Mouse (Mus musculus) neural tube, embryonic 13.5 days (tissue): ENCODE measurements around the gene Iqgap1. TPM values are rescaled to one million over a fixed set of nuclear protein-coding genes. Genes with fewer than 3 reads are reported as not detected.

Source experiments
- ATAC-seq: fragments of 200-750 bp; cut with Nextera tagmentation; 2 replicates; pipeline ENCODE4 v1.8.0; 2017; ENCODE audit warnings: low read depth, mild to moderate bottlenecking, moderate TSS enrichment, moderate library complexity
- H3K27ac ChIP-seq: fragments of 300-500 bp; sonication (generic); replicated peaks from 2 replicates; pipeline ENCODE4 v1.5.1; 2015; ENCODE audit warnings: moderate library complexity, mild to moderate bottlenecking, inconsistent platforms
- H3K27me3 ChIP-seq: fragments of 300-500 bp; sonication (generic); 2 replicates; pipeline ENCODE4 v1.6.1; 2015; ENCODE audit warnings: mild to moderate bottlenecking, inconsistent platforms
- H3K36me3 ChIP-seq: fragments of 300-500 bp; sonication (generic); 2 replicates; pipeline ENCODE4 v1.6.1; 2015; ENCODE audit warnings: mild to moderate bottlenecking, inconsistent platforms
- H3K4me1 ChIP-seq: fragments of 300-500 bp; sonication (generic); replicated peaks from 2 replicates; pipeline ENCODE4 v1.6.1; 2015; ENCODE audit warnings: inconsistent platforms
- H3K4me2 ChIP-seq: fragments of 300-500 bp; sonication (generic); 2 replicates; pipeline ENCODE4 v1.6.1; 2015; ENCODE audit warnings: inconsistent platforms, mild to moderate bottlenecking, moderate library complexity
- H3K4me3 ChIP-seq: fragments of 300-500 bp; sonication (generic); 2 replicates; pipeline ENCODE4 v1.5.1; 2015; ENCODE audit warnings: mild to moderate bottlenecking, inconsistent platforms
- H3K9ac ChIP-seq: fragments of 300-500 bp; sonication (generic); 2 replicates; pipeline ENCODE4 v1.6.1; 2015; ENCODE audit warnings: moderate library complexity, mild to moderate bottlenecking, inconsistent platforms
- H3K9me3 ChIP-seq: fragments of 300-500 bp; sonication (generic); 2 replicates; pipeline ENCODE4 v1.6.1; 2016; ENCODE audit warnings: inconsistent platforms
- WGBS: fragments of 180-500 bp; shearing (Covaris S2); methylation state at CpG from one replicate; pipeline ENCODE4 v1.1.7; 2015; 5-methylcytosine and 5-hydroxymethylcytosine counted together
- polyA plus RNA-seq: library from polyadenylated mRNA; unstranded; fragments of >200 nt; fragmentation: Nextera tagmentation; extraction: Ambion mirVana; gene quantifications from 2 replicates; pipeline ENCODE4 v1.2.1, GENCODE M21; 2015

Iqgap1 gene
- polyA plus RNA-seq, 1 experiment from 2014 or later = 19.7 TPM

DNA sequence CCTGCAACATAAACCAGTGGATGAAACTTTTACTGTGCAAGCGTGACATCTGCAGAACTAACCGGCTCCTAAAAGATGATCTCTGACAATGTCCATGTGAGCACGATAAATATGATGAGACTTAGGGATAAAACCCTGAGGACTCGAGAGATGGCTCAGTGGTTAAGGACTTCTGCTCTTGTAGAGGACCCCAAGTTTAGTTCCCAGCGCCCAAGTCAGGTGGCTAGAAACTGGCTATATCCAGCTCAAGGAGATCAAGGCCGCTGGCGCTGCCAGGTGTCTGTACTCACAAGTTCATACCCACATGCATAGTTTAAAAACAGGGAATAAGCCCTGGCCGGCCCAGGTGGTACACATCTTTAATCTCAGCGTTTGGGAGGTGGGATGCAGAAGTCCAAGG lies 133.3 kb downstream of the Iqgap1 start:
- H3K27ac ChIP-seq = no peak overlapping the region
- no peak for ATAC-seq
- H3K27me3 ChIP-seq = no peaks in the 10 kb centered on the region
- H3K4me2 ChIP-seq = no peak overlapping the region
- H3K9ac ChIP-seq = no peak overlapping the region
- 92% methylated on average over 9 of the region's 9 CpGs for WGBS
- no peak overlapping the region for H3K4me3 ChIP-seq
- H3K9me3 ChIP-seq = no peaks in the 10 kb centered on the region
- H3K36me3 ChIP-seq = no peaks in the 10 kb centered on the region
- peaks cover 13% of the 10 kb centered on the region for H3K4me1 ChIP-seq

DNA sequence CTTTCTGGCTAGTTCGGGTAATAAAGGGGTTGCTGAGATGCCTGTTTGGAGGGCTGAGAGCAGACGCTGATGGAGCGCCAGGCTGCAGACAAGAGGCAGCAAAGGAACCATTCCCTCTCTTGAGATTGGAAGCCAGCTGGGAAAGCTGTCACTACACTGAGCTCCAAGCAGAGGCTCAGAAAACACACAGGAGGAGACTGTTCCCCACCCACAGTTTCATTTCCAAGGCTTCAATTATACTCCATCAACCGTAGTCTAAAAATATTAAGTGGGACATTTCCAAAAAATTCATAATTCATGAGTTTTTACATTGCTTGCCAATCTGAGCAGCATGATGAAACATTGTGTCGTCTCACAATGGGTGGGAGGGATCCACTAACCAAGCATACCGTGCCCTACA lies 134.6 kb downstream of the Iqgap1 start:
- H3K27ac ChIP-seq = no peak overlapping the region
- ATAC-seq = no peak
- H3K27me3 ChIP-seq = no peaks in the 10 kb centered on the region
- H3K4me1 ChIP-seq = peaks cover 23% of the 10 kb centered on the region
- 62% methylated on average over 6 of the region's 6 CpGs for WGBS
- H3K9me3 ChIP-seq = no peaks in the 10 kb centered on the region
- H3K4me3 ChIP-seq = no peak overlapping the region
- H3K36me3 ChIP-seq = no peaks in the 10 kb centered on the region
- H3K4me2 ChIP-seq = no peak overlapping the region
- H3K9ac ChIP-seq = no peak overlapping the region

DNA sequence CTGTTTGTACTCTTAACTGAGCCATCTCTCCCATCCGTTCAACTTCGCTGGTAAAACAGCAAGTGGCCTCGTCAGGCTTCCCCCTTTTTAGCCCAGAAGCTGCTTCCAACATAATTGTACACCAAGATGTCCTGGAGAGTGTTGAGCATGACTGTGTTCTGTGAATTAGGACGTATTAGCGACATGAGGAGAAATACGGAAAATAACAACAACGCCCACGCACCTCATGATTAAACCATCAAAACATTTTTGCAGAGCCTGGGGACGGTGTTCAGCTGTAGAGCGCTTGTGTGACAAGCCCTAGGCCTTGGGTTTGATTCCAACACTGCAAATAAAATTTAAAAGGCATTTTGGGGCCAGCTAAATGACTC lies 136.6 kb downstream of the Iqgap1 start:
- 21% methylated on average over 10 of the region's 10 CpGs for WGBS
- ATAC-seq = no peak

DNA sequence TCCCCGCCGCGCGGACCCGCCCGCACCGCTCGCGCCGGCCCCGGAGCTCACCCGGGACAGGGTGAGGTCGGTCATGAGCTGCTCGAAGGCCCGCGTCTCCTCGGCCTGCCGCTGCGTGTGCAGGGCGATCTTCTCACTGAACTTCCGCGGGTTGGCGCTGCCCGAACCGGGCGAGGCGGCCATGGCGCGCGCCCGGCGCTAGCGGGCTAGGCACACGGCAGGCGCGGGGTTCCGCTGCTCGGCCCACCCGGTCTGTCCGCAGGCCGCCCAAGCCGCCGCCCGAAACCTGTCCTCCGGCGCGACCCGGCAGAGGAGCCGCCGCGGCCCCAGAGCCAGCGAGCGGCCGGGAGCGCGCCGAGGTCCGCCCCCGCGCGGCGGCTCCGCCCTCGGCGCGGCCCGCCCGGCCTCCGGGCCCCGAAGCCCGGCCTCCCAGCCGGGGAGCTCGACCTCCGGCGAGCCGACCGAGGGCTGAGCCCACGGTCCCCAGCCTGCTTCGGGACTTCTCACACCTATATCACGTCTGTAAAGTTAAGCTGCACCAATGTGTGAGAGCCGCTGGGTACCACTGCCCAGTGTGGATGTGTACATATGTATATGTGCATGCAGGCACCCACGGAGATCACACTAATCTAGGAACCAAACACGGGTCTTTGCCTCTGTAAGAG lies 137.1 kb downstream of the Iqgap1 start, which contains the start of gene Crtc3:
Gene Crtc3 (minus strand): TSS at position 322 of the 665 bp plus-strand sequence.
- H3K9ac ChIP-seq = peak within 1 kb of the TSS; percentile 98
- 1% methylated on average over 71 of the region's 83 CpGs for WGBS
- H3K36me3 ChIP-seq = no peaks in the 10 kb centered on the region
- peak within 1 kb of the TSS; percentile 67 for H3K4me2 ChIP-seq
- peak within 1 kb of the TSS; percentile 96 for H3K27ac ChIP-seq
- peak within 1 kb of the TSS; percentile 84 for H3K4me3 ChIP-seq
- no peaks in the 10 kb centered on the region for H3K9me3 ChIP-seq
- peak; percentile 84 for ATAC-seq
- peaks cover 29% of the 10 kb centered on the region for H3K4me1 ChIP-seq
- no peaks in the 10 kb centered on the region for H3K27me3 ChIP-seq

More for the DNA sequence above, 136.6 kb downstream of the Iqgap1 start:
- Histone ChIP-seq H3K27me3 (no peaks in the 10 kb centered on the region), H3K4me1 (peaks cover 29% of the 10 kb centered on the region), H3K4me2 (peak overlapping the region; percentile 67), H3K27ac (peak overlapping the region; percentile 96), H3K36me3 (no peaks in the 10 kb centered on the region), H3K9me3 (no peaks in the 10 kb centered on the region), H3K9ac (peak overlapping the region; percentile 98), H3K4me3 (peak overlapping the region; percentile 84)

DNA sequence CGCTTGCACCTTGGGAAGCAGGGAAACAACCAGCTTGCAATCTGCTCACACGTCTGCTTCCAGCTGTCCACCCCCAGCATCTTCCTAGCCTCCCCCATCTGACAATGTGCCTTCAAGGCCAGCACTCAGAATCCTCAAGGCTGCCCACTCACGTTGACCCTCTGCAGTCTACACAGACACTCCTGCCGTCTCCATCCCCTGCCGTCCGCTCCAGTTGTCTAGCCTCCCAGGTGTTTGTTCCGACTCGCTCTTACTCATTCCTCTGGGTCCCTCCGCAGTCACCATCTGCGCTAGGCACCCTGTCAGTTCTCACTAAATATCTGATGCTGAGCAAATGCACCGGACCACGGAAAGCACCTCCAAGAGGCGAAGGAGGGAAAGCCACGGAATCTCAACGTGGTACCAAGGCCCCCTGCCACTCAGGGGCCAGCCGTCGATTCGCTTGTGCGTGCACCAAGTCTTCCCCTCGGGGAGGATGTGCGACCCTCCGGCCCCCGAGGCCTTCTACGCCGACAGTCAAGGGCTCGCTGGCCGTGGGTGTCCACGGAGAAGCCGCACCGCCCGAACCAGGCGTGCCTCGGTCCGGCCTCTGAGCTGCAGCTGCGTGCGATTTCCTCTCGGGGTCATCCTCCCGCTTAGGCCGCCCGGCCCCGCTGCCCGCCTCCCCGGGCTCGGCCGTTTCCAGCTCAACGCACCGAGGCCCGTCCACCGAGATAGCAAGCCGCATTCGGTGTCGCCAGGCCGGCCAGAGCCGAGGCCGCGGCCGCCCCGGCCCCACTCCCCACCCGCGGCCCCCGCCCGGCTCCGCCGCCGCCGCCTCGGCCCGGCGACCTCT lies 137.8 kb downstream of the Iqgap1 start:
- Histone ChIP-seq H3K9ac (peak overlapping the region; percentile 98), H3K4me2 (peak overlapping the region; percentile 67), H3K36me3 (no peaks in the 10 kb centered on the region), H3K4me3 (peak overlapping the region; percentile 84), H3K4me1 (peaks cover 30% of the 10 kb centered on the region), H3K27ac (peak overlapping the region; percentile 96), H3K27me3 (no peaks in the 10 kb centered on the region), H3K9me3 (no peaks in the 10 kb centered on the region)
- peak; percentile 61 for ATAC-seq
- WGBS = 2% methylated on average over 50 of the region's 69 CpGs

- ATAC-seq = no peak
- H3K4me1 ChIP-seq = peaks cover 36% of the 10 kb centered on the region
- H3K27me3 ChIP-seq = no peaks in the 10 kb centered on the region
- WGBS = 90% methylated on average over 5 of the region's 5 CpGs
- H3K4me3 ChIP-seq = no peak overlapping the region
- H3K4me2 ChIP-seq = no peak overlapping the region
- H3K27ac ChIP-seq = no peak overlapping the region
- no peaks in the 10 kb centered on the region for H3K9me3 ChIP-seq
- no peak overlapping the region for H3K9ac ChIP-seq
- H3K36me3 ChIP-seq = no peaks in the 10 kb centered on the region
These were observed 140.1 kb downstream of the Iqgap1 start for GRCm38 (mm10) chr7:80685639-80686038.

DNA sequence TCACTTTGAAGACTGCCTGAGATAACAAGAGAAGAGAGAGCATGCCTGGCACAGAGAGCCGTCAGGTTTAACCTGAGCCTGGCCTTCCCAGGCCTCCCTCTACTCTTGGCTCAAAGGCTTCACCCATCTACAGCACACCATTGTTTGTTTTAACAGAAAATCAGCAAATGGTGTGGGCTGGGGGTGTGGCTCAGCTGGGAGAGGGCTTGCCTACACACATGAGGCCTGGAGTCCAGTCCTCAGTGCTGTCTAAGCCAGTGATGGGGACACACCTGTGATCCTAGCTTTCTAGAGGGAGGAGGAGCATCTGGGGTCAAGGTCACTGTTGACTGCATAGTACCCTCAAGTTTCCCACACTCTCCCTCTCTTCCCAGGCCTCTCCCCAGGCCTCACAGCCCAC lies 143.1 kb downstream of the Iqgap1 start:
- Histone ChIP-seq H3K4me1 (peaks cover 32% of the 10 kb centered on the region), H3K4me2 (no peak overlapping the region), H3K4me3 (no peak overlapping the region), H3K36me3 (no peaks in the 10 kb centered on the region), H3K27me3 (no peaks in the 10 kb centered on the region), H3K9ac (no peak overlapping the region), H3K9me3 (no peaks in the 10 kb centered on the region), H3K27ac (no peak overlapping the region)
- no peak for ATAC-seq
- WGBS = 75% methylated on average over 1 of the region's 1 CpGs

DNA sequence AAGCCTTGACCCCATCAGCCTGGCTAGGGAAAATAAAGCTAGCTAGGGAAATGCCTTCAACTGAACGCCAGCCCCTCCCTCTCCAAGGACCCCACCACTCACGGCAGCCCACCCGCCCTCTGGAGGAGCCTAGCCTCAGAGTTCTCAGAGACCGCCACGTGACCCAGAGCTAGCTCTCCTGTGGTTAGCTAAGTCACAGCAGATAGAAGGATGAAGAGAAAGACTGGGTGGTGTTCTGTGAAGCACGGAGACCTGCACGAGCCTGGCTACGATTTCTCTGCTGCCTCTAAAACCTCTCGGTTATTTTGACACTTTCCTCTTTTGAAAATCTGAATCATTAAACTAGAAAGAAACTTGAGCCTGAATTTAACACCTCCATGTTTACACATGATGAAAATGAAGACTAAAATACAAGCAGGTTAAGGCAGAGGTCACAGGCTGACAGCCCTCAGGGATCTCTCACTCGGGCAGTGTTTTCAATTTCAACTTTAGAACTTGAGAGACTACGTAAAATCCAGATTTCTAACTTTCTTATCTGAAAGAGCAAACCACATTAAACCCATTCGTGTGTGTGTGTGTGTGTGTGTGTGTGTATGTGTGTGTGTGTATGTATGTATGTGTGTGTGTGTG lies 145.4 kb downstream of the Iqgap1 start:
- Histone ChIP-seq H3K27me3 (no peaks in the 10 kb centered on the region), H3K4me2 (no peak overlapping the region), H3K9ac (no peak overlapping the region), H3K27ac (peak overlapping the region; percentile 10; the same call in 1 of the 2 replicates), H3K9me3 (no peaks in the 10 kb centered on the region), H3K4me3 (no peak overlapping the region), H3K36me3 (no peaks in the 10 kb centered on the region), H3K4me1 (peaks cover 14% of the 10 kb centered on the region)
- 27% methylated on average over 12 of the region's 12 CpGs for WGBS
- ATAC-seq = no peak

DNA sequence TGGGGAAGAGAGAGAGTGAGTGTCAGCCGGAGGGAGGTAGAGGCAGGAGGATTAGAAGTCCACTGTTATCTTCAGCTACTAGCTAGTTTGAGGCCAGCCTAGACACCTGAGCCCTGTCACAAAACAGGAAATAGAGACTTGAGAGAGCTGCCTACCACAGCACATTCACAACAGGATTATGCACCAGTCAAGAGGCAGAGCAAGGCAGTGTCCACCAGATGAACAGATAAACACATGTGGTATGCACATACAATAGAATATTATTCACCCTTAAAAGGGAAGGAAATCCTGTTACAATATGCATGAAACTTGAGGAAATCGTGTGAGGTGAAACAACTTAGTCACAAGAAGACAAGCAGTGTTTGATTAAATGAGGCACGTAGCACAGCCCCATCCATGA lies 153.5 kb downstream of the Iqgap1 start:
- Histone ChIP-seq H3K4me2 (no peak overlapping the region), H3K27ac (no peak overlapping the region), H3K9ac (no peak overlapping the region), H3K4me3 (no peak overlapping the region), H3K4me1 (peaks cover 5% of the 10 kb centered on the region; the same call in 1 of the 2 replicates), H3K9me3 (no peaks in the 10 kb centered on the region), H3K36me3 (no peaks in the 10 kb centered on the region), H3K27me3 (no peaks in the 10 kb centered on the region)
- ATAC-seq = no peak
- WGBS = 81% methylated on average over 3 of the region's 3 CpGs

DNA sequence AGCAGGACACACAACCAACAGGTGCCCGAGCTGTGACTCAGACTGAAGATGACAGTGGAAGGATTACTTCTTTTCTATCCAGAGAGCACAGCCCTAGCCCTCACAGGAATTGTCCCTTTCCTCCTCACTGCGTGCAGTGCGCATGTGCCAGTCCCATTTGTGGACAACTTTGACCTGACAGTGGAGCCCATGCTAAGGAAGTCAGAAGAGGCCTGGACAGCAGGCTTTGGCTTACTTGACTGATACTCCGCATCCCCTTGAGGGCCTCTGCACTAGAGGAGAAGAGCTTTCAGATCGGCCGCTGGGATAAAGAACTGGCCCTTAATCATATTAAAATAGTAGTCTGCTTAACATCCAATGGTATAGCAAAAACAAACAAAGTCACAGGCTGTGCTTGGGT lies 154.9 kb downstream of the Iqgap1 start:
- peaks cover 8% of the 10 kb centered on the region; the same call in 1 of the 2 replicates for H3K4me1 ChIP-seq
- H3K9me3 ChIP-seq = no peaks in the 10 kb centered on the region
- H3K4me3 ChIP-seq = no peak overlapping the region
- ATAC-seq = no peak
- H3K9ac ChIP-seq = no peak overlapping the region
- 94% methylated on average over 6 of the region's 6 CpGs for WGBS
- H3K4me2 ChIP-seq = no peak overlapping the region
- H3K27ac ChIP-seq = no peak overlapping the region
- H3K36me3 ChIP-seq = no peaks in the 10 kb centered on the region
- H3K27me3 ChIP-seq = no peaks in the 10 kb centered on the region

GRCm38 (mm10) chr7:80667190-80667589 lies 158.6 kb downstream of the Iqgap1 start:
- H3K27me3 ChIP-seq = no peaks in the 10 kb centered on the region
- ATAC-seq = no peak
- no peaks in the 10 kb centered on the region for H3K9me3 ChIP-seq
- H3K9ac ChIP-seq = no peak overlapping the region
- H3K4me1 ChIP-seq = peaks cover 13% of the 10 kb centered on the region; the same call in 1 of the 2 replicates
- WGBS = 80% methylated on average over 11 of the region's 11 CpGs
- H3K36me3 ChIP-seq = 0 out of 2 replicates have a peak, but pooled peaks cover 3% of the 10 kb centered on the region
- H3K4me3 ChIP-seq = no peak overlapping the region
- H3K27ac ChIP-seq = no peak overlapping the region
- H3K4me2 ChIP-seq = no peak overlapping the region
